22 mouse cellular contexts compared by ENCODE assay signal in genomic region chr2:12065669-12066399, GRCm38 (mm10).
DNase-seq lines count a peak whose midpoint lies in the region; ATAC-seq lines count a peak whose summit lies in the region.
"Had no signal": no experiment of that assay in that cellular context is flagged by ENCODE, and none has a peak within 500 bp of the region (broad histone marks: within the 10 kb centered on the region; RNA-seq: fewer than 3 reads in every experiment).

No protein-coding gene starts in this region.

- H3K4me2 ChIP-seq in hindbrain, embryonic 13.5 days: no peak overlapping the region
- no peak overlapping the region for H3K4me2 ChIP-seq in embryonic facial prominence, embryonic 12.5 days (replicated peaks)
- H3K4me2 ChIP-seq: forebrain, embryonic 12.5 days; heart, embryonic 12.5 days; neural tube, embryonic 13.5 days had no signal

- peak; percentile 51 for DNase-seq in hindbrain, embryonic 10.5 days (ENCODE audit: low spot score)
- peak; percentile 7 for DNase-seq in adipocyte (ENCODE audit: low spot score)
- DNase-seq in limb, embryonic 10.5 days (ENCODE audit: low spot score): peak; percentile 47
- DNase-seq in kidney, postnatal 10 days: no peak
- no peak for DNase-seq in adrenal gland, postnatal 25 days
- no peak for DNase-seq in spleen, adult 12 weeks (ENCODE audit: low spot score)
- DNase-seq: adrenal gland, adult 8-10 months; cerebellum, adult 18-20 months; heart, postnatal 36 days; kidney, adult 8-10 months; kidney, postnatal 36 days; lung, postnatal 10 days; right cerebral cortex, postnatal 25 days; thymus, postnatal 4 days had no signal

- no peak overlapping the region for H3K27ac ChIP-seq in hindbrain, embryonic 10.5 days
- no peak overlapping the region for H3K27ac ChIP-seq in hindbrain, embryonic 13.5 days
- H3K27ac ChIP-seq in embryonic facial prominence, embryonic 12.5 days: peak overlapping the region; percentile 69
- no peak overlapping the region for H3K27ac ChIP-seq in limb, embryonic 10.5 days
- H3K27ac ChIP-seq: forebrain, embryonic 12.5 days; liver, embryonic 14.5 days; neural tube, embryonic 13.5 days had no signal

- ATAC-seq in hindbrain, embryonic 13.5 days (ENCODE audit: low FRiP score): no peak
- 0 out of 2 replicates have a peak, but pooled peaks have one; percentile 36 for ATAC-seq in embryonic facial prominence, embryonic 12.5 days (ENCODE audit: insufficient number of reproducible peaks, insufficient read depth, low FRiP score, low TSS enrichment)
- ATAC-seq: inflammation-experienced regulatory T-cells, adult 6 months had no signal

- peaks cover 5% of the 10 kb centered on the region; the same call in 1 of the 2 replicates for H3K9me3 ChIP-seq in hindbrain, embryonic 10.5 days
- no peaks in the 10 kb centered on the region for H3K9me3 ChIP-seq in hindbrain, embryonic 13.5 days
- no peaks in the 10 kb centered on the region for H3K9me3 ChIP-seq in embryonic facial prominence, embryonic 12.5 days
- no peaks in the 10 kb centered on the region for H3K9me3 ChIP-seq in limb, embryonic 10.5 days (replicated peaks)
- H3K9me3 ChIP-seq: forebrain, embryonic 12.5 days; heart, embryonic 12.5 days; neural tube, embryonic 13.5 days had no signal

- no peaks in the 10 kb centered on the region for H3K36me3 ChIP-seq in hindbrain, embryonic 10.5 days
- H3K36me3 ChIP-seq in hindbrain, embryonic 13.5 days: no peaks in the 10 kb centered on the region
- H3K36me3 ChIP-seq in embryonic facial prominence, embryonic 12.5 days: no peaks in the 10 kb centered on the region
- no peaks in the 10 kb centered on the region for H3K36me3 ChIP-seq in limb, embryonic 10.5 days
- H3K36me3 ChIP-seq: forebrain, embryonic 12.5 days; heart, embryonic 12.5 days; neural tube, embryonic 13.5 days had no signal

- H3K4me3 ChIP-seq in hindbrain, embryonic 10.5 days: no peak overlapping the region
- H3K4me3 ChIP-seq in hindbrain, embryonic 13.5 days: no peak overlapping the region
- H3K4me3 ChIP-seq in embryonic facial prominence, embryonic 12.5 days: no peak overlapping the region
- no peak overlapping the region for H3K4me3 ChIP-seq in limb, embryonic 10.5 days
- H3K4me3 ChIP-seq: forebrain, embryonic 12.5 days; heart, embryonic 12.5 days; neural tube, embryonic 13.5 days had no signal

- no peak overlapping the region for H3K9ac ChIP-seq in hindbrain, embryonic 13.5 days
- H3K9ac ChIP-seq in embryonic facial prominence, embryonic 12.5 days: no peak overlapping the region
- H3K9ac ChIP-seq: forebrain, embryonic 12.5 days; heart, embryonic 12.5 days; liver, embryonic 14.5 days; neural tube, embryonic 13.5 days had no signal

- no peaks in the 10 kb centered on the region for H3K27me3 ChIP-seq in hindbrain, embryonic 10.5 days (ENCODE audit: insufficient read depth, poor library complexity, severe bottlenecking)
- H3K27me3 ChIP-seq in hindbrain, embryonic 13.5 days: no peaks in the 10 kb centered on the region
- no peaks in the 10 kb centered on the region for H3K27me3 ChIP-seq in embryonic facial prominence, embryonic 12.5 days
- H3K27me3 ChIP-seq in limb, embryonic 10.5 days (ENCODE audit: low read depth, poor library complexity, severe bottlenecking): no peaks in the 10 kb centered on the region
- H3K27me3 ChIP-seq: CH12.LX; forebrain, embryonic 12.5 days; heart, embryonic 12.5 days; neural tube, embryonic 13.5 days had no signal

- peaks cover 5% of the 10 kb centered on the region for H3K4me1 ChIP-seq in hindbrain, embryonic 10.5 days (replicated peaks)
- H3K4me1 ChIP-seq in hindbrain, embryonic 13.5 days (replicated peaks): no peaks in the 10 kb centered on the region
- peaks cover 27% of the 10 kb centered on the region for H3K4me1 ChIP-seq in embryonic facial prominence, embryonic 12.5 days
- H3K4me1 ChIP-seq in limb, embryonic 10.5 days: peaks cover 31% of the 10 kb centered on the region
- H3K4me1 ChIP-seq: forebrain, embryonic 12.5 days; neural tube, embryonic 13.5 days had no signal

- 61% methylated on average over 6 of the region's 6 CpGs for WGBS in hindbrain, embryonic 10.5 days
- WGBS in hindbrain, embryonic 13.5 days: 80% methylated on average over 6 of the region's 6 CpGs
- 14% methylated on average over 6 of the region's 6 CpGs for WGBS in embryonic facial prominence, embryonic 12.5 days
- WGBS in limb, embryonic 10.5 days: 24% methylated on average over 6 of the region's 6 CpGs

Comparison
In these comparisons a context has a peak if more than half of its experiments do, and no peak if none do; other contexts are left out.
1. DNase-seq: peak in hindbrain, embryonic 10.5 days (single experiment), adipocyte (single experiment) and limb, embryonic 10.5 days (single experiment); none in kidney, postnatal 10 days (single experiment), adrenal gland, postnatal 25 days (single experiment) and spleen, adult 12 weeks (single experiment).